Mouse (Mus musculus) adrenal gland, adult 18-20 months (tissue): ENCODE results near the gene Wsb1. TPM values are rescaled to one million over a fixed set of nuclear protein-coding genes. Genes with fewer than 3 reads are reported as not detected.
A peak's percentile ranks its signal among the peaks of the same experiment; 100 is the strongest.
"Not testable (repeated sequence)": the region's sequence is repeated elsewhere in the genome, so short reads cannot be mapped to it uniquely, and the experiment has no call there.

ENCODE experiments used
- DNase-seq, 2 experiments: peaks; one replicate each; pipeline ENCODE4 v3.0.0; 2021 to 2022; ENCODE audit warnings: low spot score in 2 of 2
- long read RNA-seq, 2 experiments: library from polyadenylated mRNA; stranded (forward); transcript quantifications; one replicate each; pipeline ENCODE4 v2.0.0; 2021
- total RNA-seq, 2 experiments: library from RNA; stranded (reverse); gene quantifications; 1 replicate in 1 of 2; 2 replicates in 1 of 2; pipeline ENCODE4 v1.2.3; 2021

Gene Wsb1
- total RNA-seq, result 10 to 100 TPM; 34.5 to 46.1 TPM
- long read RNA-seq, experiment 1, partial matches to known transcripts, result 0 of 12 reads
- long read RNA-seq, experiment 1, other reads (novel, unspliced or antisense), result 8 of 12 reads
- long read RNA-seq, experiment 2, transcript Wsb1-201 (9 exons, 2,476 nt), result major isoform, 11 of 22 reads
- long read RNA-seq, experiment 2, partial matches to known transcripts, result 0 of 22 reads
- long read RNA-seq, experiment 2, other reads (novel, unspliced or antisense), result 9 of 22 reads

DNA sequence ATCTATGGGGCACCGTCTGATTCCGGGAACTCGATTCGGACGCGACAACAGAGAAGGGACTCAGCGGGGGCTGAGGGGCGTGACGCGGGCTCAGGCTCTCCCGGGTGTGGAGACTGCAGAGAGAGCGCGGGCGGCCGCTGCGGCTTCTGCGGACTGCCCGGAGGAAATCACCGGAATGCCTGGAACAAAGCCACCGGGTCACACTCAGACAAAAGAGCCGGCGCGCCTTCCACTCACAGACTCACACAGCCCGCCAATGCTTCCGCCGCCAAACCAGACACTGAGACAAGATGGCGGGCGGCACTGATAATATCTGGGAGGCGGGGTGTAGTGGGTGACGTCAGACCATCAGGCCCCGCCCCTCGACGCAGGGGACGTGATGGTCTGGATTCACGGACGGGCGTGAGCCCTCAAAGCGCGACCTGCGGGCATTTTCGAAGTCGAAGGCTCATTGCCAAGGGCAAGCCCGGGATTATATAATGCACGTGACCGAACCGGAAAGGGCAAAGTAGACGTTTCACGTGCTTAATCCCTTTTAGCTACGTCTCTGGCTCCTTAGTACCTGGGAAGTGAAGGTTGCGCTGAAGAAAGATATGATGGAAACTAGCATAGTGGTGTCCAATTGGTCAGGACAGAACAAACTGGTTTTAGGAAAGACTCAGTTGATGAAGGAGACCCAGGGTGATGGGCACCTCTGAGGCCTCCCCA lies at the start of gene Wsb1:
Wsb1 (minus strand) TSS at position 281 of the 708 bp plus-strand sequence.
- DNase-seq, result peak; percentile 97

DNA sequence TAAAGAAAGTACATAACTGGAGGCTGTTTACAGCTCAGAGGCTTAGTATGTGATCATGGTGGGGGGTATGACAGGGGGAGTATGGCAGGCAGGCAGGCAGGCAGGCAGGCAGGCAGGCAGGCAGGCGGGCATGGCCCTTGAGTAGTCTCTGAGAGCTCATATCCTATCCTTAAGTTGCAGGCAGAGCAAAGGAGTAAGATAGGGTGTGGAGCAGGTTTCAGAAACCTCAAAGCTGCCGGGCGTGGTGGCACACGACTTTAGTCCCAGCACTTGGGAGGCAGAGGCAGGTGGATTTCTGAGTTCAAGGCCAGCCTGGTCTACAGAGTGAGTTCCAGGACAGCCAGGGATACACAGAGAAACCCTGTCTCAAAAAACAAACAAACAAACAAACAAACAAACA lies 49.8 kb upstream of the Wsb1 start:
- not testable (repeated sequence) for DNase-seq

DNA sequence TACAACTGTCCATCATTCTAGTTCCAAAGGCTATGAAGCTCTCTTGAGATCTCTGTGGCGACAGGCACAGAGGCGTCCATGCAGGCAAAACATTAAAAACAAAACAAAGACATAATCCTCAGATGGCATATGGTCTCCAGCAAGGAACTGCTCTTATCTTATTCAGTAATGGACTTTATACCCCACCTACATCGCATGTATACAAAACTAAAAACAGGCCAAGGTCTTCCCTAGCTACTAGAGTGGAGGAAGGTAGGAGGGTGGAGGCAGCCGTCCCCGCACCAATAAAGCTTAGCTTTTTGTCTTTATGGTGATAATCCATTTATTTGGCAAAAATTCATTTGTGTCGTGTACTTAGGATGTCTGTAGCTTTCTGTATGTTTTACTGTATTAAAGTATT lies 48.6 kb upstream of the Wsb1 start:
- no peak for DNase-seq

DNA sequence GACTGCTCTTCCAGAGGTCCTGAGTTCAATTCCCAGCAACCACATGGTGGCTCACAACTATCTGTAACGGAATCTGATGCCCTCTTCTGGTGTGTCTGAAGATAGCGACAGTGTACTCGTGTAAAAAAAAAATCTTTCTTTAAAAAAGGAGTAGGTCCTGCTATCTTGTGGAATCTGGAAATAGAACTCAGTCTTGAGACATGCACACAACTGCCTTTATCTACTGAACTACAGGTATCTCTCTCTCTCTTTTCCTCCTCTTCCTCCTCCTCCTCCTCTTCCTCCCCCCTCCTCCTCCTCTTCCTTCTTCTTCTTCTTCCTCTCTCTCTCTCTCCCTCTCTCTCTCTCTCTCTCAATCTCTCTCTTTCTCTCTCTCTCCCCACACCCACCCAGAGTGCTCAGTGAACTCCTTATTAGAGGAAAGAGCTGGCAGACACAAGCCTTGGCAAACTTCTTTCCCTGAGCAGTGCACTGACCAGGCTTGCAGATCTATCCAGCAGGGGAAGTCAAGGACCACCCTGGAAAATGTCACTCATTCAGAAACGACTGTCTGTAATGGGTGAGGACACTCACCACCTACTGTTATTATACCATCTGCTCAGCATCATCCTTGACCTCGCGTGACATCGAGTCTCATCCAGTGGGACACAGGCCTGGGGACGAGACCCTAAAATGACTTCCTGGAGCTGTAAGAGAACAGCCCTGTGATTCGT lies 45.4 kb upstream of the Wsb1 start:
- DNase-seq, result no peak

DNA sequence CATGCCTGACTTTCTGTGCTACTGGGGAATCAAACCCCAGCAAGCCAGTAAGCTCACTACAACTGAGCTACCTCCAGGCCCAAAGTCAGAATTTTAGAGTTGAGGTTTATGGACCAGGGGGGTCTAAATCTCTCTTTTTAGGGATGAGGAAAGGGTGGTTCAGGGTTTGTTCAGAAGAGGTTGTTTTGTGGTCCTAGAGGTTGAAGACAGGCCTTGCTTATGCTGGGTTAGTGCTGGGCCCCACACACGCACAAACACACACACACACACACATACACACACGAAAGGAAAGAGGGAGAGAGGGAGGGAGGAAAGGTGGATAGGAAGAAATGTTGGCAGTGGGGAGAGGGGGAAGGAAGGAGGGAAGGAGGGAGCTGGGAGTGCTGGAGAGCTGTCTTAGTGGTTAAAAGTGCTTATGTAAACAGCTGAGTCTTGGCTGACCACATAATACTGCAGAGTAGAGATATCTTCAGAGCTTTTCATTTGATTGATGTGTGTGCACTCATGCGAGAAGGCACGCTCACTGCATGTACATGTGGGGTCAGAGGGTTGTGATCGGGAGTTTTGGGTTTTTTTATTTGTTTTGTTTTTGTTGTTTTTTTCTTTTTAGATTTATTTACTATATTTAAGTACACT lies 42.5 kb upstream of the Wsb1 start, which contains the start of gene Gm9964:
Gm9964 (minus strand) TSS at position 51 of the 636 bp plus-strand sequence.
- DNase-seq, result no peak

DNA sequence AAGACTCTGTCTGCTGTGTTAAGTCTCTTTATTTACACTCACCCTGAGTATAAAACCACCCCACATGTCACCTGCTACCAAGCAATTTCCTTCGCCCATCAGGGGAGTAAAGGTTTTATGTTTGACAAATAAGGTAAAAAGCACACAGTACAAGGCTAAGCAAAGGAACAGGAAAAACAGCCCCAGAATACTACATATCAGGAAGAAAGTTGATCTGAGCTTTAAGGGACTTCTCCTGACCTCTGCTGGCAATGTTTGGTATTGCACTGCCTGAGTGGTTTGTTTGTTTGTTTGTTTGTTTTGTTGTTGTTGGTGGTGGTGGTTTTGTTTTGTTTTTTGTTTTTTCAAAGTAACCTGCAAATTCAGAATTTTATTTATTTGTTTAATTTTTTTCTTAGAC lies 41.7 kb upstream of the Wsb1 start:
- DNase-seq, result peak; percentile 44 to 60

DNA sequence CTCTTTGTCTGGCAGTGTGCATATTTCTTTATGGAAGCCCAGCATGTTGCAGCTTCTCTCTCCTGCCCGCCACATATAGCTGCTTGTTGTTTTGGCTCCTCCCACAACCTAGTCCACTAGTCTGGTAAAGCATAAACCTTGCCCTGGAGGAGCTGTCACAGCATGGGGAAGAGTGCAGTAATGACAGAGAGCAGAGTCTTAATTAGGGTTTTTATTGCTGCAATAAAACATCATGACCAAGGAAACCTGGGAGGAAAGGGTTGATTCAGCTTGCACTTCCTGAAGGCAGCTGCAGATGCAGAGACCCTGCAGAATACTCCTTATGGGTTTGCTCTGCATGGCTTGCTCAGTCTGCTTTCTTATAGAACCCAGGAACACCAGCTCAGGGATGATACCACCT lies 39.5 kb upstream of the Wsb1 start:
- no peak for DNase-seq

DNA sequence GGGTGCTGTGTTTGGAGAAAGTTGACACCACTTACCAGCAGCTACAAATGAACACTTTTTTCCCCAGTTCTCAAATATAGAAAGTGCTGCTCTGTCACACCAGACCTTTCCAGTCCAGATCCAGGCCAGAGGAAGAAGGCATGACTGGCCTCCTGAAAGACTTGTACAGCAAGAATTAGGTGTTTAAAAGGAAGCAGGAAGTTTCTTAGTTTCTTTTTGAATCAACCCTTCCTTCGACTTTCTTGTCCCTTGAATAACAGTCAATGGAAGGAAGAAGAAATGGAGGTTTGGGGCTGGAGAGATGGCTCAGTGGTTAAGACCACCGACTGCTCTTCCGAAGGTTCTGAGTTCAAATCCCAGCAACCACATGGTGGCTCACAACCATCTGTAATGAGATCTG lies 38.6 kb upstream of the Wsb1 start:
- no peak for DNase-seq

DNA sequence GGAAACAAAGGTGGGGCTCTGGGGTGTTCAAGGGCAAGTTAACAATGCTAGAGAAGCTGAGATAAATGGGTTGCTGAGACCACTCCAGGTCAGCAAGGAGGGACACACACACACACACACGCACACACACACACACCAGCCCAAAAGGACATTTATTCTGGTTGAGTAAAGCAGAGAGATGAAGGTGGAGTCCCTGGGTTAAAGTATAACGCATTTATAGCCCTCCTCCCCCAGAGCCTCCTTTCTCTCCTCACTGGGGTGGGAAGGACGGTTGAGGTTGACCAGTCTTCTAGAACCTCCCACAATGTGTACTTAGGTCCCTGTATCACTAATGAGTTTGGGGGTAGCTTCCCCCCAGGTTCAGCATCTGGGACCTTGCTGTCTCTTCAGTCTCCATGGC lies 37.7 kb upstream of the Wsb1 start:
- DNase-seq, result no peak

DNA sequence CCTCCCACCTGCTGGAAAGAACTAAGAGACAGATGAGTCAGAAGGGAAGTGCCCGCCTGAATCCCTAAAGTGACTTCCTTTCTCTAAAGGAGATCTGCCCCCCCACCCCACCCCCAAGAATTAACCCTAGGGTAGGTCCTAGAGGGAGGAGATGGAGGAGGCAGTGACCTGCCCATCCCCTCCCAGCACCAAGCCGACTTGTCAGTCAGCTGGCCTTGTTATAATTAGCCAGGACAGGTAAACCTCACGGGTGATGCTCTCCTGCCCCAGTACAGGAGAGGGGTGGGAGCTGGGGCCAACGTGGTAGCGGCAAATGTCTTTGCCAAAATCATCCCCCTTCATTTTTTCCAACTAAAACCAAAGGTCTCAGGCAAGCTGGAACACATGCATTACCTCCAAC lies 37.2 kb upstream of the Wsb1 start:
- DNase-seq, result no peak

DNA sequence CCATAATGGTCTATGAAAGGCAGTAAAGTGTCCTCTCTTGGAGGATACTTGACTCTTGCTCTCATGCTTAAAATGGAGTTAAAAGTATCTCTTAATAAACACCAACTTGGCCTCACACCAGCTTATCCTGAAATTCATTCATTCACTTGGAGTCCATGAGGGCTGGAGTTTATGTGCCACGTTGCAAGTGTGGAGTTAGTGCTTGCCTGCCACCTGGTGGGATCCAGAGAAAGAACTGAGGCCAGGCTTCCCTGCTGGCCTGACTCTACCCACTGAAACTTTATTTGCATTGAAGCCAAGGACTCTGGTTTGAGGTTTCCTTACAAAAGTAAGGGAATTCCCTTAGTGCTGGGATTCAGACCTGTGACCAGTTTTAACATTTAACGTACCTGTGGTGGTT lies 36.0 kb upstream of the Wsb1 start:
- DNase-seq, result peak in 1 of 2 experiments; percentile 30

DNA sequence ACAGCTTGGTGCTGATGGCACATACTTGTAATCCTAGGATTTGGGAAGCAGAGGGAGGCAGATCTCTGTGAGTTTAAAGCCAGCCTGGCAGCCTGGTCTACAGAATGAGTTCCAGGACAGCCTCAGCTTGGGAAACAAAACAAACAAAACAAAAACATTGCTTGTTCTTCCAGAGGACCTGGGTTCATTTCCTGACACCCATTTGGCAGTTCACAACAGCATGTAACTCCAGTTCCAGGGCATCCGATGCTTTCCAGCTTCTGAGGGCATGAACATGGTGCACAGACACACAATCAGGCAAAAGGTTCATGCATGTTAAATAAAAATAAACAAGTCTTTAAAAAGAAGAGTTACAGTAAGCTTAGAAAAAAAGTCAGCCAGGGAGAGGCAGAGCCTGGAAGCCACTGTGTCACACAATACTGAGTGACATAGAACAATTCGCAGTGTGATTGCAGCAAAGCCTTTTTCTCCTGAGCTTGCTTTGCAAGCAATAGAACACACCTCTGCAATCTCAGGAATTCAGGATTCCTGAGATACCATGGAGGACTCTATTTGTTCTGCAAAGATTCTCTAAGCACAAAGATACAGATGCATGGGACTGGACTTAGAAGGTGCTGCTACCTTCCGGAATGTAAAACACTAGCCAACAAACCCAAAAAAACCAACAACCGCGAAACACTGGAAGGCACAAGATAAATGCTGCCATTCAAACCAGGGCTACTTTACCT lies 34.6 kb upstream of the Wsb1 start:
- DNase-seq, result no peak

DNA sequence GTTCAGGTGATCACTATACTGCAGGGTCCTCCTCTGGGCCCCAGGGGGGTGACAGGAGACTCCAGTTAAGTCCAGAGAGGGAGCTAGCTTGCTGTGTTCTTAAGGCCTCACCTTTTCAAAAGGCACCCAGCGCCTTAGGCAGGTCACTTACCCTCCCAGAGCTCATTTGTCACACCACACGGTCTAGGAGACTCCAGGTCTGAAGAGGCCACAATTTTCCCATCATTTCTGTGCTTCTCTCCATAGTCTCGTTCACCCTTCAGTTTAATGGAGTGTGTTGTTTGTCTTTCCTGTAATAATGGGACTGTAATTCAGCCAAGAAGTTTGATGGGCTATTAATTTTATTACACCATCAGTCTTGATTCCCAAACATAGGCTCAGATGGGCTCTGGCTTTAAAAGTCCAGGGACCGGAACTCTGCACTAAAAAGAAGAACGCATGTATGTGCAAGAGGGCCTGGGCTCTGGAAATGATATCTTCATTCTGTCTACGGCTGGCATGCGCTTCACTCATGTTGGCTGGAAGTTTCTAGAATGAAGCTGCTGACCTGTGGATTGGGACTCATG lies 33.9 kb upstream of the Wsb1 start:
- DNase-seq, result no peak

DNA sequence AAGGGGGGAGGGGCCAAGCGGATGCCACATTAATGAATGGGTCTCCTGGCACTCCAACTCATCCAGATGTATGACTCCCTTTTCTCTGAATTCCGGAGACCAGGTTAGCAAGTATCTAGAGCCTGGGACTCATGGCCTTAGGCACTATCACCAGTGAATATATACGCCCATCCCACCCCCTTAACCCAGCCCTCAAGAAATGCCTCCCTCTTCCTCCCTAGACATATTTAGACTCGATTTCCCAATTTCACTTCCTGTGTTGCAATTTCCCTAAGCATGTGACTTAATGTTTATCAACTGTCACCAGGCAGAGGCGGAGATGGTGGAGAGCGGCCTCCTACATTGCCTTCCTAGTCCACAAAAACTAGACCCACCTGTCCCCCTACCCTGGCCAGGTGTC lies 33.0 kb upstream of the Wsb1 start:
- no peak for DNase-seq

DNA sequence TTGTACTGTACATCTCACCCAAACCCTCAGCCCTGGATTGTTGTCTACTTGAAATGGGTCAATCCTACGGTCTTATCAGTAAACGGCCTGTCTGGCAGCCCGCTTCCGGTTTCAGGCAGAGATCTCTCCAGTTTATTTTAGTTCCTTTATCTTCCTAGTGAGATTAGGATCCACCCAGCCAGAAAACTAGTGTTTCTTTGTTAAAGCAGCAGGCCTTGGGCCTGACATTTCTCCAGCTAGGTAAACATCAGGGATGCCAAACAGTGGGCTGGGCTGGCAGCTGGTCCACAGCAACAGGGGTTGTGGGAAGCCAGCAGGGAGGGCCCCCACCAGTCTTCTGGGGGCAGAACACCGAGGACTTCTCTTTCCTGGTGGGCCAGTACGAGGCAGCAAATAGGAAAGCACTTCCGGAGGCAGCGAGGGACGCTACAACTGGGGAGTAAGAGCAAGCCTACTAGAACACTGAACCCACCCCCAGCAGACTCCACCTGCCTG lies 31.9 kb upstream of the Wsb1 start:
- no peak for DNase-seq

DNA sequence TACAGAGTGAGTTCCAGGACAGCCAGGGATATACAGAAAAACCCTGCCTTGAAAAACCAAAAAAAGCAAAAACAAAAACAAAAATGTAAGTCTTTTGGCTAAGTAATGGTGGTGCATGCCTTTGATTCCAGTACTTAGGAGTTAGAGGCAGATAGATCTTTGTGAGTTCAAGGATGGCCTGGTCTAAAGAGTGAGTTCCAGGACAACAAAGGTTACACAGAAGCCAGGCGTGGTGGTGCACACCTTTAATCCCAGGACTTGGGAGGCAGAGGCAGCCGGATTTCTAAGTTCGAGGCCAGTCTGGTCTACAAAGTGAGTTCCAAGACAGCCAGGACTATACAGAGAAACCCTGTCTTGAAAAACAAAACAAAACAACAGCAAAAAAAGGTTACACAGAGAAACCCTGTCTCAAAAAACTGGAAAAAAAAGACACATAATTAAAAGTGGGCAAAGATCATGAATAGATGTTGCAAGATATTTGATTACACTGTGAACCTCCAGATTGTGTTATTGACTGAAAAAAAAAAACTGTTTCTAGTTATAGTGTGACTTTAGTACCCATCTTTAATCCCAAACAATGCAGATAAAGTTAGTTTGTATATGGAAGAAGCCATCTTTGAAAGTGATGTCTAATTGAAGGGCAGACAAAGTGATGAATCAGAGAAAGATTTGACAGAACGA lies 29.0 kb upstream of the Wsb1 start:
- DNase-seq, result no peak

DNA sequence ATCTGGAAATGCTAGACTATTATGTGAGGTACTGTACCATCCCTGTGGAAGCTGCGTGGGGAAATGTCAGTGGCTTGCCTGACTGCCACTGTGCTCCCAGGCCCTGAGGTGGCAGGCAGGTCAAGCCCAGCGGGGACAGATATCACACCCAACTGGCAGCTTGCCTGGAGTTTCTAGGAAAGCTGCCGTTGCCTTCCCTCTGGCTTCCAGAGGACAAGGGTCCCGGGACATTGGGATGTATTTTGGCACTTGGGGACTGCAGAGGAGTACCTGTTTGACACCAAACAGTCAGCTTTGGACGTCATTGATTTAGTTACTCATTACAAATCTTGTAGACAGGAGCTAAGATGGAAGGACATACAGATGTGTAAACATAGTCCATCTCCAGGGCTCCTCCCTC lies 26.9 kb upstream of the Wsb1 start:
- DNase-seq, result no peak

DNA sequence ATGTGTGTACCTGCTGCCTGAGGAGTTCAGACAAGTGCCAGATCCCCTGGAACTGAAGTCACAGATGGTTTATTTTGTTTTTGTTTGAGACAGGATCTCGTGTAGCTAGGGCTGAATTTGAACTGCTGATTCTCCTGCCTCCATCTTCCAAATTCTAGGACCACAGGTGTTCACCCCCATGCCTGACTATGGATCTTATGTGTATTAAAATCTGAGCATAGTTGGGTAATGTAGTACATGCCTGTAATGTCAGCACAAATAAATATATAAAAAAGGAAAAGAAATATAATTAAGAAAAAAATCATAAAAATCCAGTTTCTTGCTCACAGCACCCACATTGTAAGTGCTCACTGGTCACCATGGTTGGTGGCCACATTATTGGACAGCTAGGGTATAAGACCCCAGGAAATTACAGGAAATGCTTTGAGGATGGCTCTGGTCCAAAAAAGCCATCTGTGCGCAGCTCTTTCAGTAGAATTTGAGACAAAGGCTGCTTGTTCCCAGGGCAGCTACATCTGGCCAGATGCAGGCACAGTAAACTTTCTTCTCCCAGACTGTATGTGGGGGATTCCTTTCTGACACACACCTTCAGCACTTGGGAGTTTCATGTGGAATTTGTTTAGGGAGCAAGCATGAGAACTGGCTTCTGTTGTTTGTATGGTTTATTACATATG lies 25.4 kb upstream of the Wsb1 start:
- DNase-seq, result no peak

DNA sequence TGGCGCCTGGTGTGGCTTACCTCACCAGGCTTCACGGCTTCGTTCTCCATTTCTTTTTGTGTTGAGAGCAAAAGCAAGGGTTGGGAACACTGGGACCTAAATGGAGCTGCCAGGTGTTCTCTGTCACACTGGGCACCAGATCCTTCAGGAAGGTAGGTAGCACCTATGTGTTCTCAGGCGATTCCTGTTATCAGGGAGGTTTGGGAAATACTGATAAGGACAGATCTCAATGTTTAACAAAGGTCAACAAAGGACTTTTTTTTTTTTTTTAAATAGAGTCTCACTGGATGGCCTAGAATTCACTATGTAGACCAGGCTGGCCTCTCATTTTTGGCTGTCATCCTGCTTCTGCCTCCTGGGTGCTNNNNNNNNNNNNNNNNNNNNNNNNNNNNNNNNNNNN lies 19.3 kb upstream of the Wsb1 start:
- no peak for DNase-seq
